Mouse (Mus musculus) brain, embryonic 14.5 days (tissue): ENCODE measurements around the gene Appbp2.

Experiments used
- CTCF ChIP-seq: fragments of 200-500 bp; IDR thresholded peaks from 2 replicates; pipeline ENCODE4 v1.5.1; 2012; ENCODE audit warnings: inconsistent platforms, mild to moderate bottlenecking, moderate library complexity, borderline replicate concordance; ENCODE audit not compliant: insufficient read depth, insufficient read length; ENCODE audit errors: extremely low read depth
- POLR2A ChIP-seq: fragments of 200-500 bp; IDR thresholded peaks from 2 replicates; pipeline ENCODE4 v1.6.1; 2012; ENCODE audit warnings: mild to moderate bottlenecking, inconsistent platforms, borderline replicate concordance; ENCODE audit not compliant: poor library complexity, insufficient read depth, insufficient read length, severe bottlenecking; ENCODE audit errors: extremely low read depth

DNA sequence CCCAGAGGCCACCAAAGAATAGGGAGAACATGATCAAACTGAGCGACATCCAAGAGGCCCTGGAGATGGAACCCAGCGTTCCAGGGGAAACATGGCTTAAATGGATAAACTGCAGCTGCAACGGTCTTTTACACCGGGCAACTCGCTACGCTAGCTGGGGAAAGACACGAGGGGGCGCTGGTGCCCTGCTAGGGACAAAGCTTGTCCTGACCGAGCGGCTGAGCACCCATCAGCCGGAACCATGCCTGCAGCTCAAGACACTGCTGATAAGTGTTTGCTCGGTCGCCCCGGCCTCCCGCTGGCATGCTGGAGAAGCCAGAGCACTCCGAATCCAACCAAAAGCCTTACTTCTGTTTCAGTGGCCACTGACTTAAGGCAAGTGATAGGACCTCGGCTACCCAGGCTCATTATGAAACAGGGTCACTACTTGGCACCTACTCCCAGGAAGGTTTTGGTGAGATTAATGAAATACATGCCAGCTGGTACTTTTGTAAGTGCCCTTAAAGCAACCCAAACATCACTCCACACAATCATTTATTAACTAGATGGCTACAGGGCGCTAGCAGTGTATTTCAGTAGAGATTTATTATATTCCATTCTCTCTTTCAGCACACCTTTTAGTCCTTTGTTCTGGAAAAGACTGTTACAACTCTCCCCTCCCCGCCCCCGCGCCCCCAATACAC lies 64.7 kb downstream of the Appbp2 start, which contains the start of gene 1700125H20Rik:
- TF ChIP-seq CTCF (peak; percentile 95), POLR2A (no peak)
